Mouse (Mus musculus): Measurements from ENCODE around the gene Cabp4.

The Cabp4 gene

GRCm38 (mm10) chr19:4164721-4165120 lies 20.9 kb upstream of the Cabp4 start:
- no peak for DNase-seq (ENCODE audit: low spot score)

DNA sequence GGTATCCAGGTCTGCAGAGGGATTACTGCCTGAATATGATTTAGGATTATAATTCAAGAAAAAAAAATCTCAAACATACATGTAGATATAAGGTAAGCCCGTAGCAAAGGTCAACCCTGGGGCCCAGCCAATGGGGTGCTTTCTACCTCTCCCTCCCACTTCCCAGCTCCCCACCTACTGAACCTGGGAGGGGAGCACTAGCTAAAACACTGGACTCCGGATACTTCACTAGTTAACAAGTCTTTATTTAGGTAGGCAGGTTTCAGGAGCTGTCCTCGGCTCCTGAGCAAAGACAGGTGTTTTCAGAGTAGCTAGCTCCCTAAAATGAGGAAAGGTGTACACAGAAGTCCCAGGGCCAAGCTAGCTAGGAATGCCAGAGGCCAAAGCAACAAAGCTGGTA lies 20.3 kb upstream of the Cabp4 start:
- no peak for DNase-seq (ENCODE audit: low spot score)

- no peak for DNase-seq (ENCODE audit: low spot score)
Observed at GRCm38 (mm10) chr19:4163543-4163887, 19.7 kb upstream of the Cabp4 start.

GRCm38 (mm10) chr19:4162646-4163542 lies 19.1 kb upstream of the Cabp4 start, which contains the start of gene Rps6kb2:
Gene Rps6kb2 (minus strand): TSS chr19:4163354.
- DNase-seq (ENCODE audit: low spot score), result peak; percentile 98

DNA sequence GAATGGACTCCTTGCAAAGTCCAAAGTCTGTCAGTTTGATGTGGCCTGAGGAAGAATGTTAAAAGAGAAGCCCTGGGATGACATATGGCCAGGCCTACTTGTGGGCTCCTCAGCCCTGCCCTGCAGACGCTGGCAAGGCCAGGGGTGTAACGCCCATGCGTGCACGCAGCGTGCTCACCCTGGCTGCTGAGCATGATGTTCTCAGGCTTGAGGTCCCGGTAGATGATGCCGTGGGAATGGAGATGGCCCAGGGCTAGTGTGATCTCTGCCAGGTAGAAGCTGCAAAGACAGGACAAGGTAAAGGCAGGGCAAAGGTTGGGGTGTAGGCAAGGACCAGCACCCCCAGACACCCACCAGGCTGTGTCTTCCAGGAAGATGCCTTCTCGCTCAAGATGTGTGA lies 15.2 kb upstream of the Cabp4 start:
- DNase-seq (ENCODE audit: low spot score), result no peak

DNA sequence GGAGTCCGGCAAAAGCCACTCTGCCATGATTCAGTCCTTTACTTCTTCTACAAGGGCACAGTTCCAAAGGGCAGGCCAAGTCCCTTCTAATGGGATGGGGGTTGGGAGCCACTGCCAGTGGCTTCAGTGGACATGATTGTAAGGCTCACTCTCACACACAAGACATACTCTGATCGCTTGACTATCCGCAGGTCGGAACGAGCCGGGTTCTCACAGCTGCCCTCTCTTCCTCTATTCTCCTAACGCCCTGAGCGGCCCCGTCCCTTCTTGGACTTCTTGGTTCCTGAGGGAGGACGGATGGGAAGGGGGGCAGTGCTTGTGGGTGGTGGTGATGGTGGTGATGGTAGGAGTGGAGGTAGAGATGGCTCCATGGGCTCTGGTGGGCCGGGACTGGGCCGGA lies 12.9 kb upstream of the Cabp4 start:
- DNase-seq (ENCODE audit: low spot score), result no peak

- no peak for DNase-seq (ENCODE audit: low spot score)
Observed at GRCm38 (mm10) chr19:4156073-4156579, 12.3 kb upstream of the Cabp4 start.

DNA sequence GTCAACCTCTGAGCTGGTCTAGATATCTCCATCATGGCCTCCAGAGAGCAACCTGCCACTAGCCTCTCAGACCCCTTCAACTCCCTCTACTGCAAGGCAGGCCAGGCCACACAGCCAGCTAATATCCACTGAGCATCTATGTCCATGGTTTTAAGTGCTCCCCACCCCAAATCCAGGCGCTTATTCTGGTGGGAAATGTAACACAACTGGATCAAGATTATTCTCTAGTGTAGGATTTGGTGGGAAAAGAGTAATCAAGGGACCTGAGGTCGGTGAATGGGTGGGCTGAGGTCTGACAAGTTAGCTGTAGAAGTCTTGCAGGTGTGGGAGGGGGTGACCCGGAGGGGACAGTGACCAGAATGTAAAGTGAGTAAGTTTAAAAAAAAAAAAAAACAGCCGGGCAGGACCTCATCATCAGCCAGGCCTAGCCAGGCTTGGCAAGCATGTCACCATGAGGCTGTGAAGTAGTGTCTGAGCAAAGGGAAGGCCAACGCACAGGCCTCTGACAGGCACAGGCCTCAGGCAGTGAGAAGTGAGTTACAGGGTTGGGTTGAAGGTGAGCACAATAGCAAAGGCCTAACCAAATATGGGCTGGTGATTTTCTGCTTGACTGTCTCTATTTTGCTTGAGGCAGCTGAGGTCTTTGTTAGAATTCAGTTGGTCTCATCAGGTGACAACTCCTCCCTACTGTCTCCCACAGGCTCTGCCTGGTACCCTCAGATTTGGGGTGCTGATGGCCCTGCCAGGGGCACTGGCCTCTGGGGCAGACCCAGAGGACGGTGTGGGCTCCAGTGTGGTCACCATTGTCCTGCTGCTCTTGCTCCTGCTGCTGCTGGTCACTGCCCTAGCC lies 11.6 kb upstream of the Cabp4 start:
- no peak for DNase-seq (ENCODE audit: low spot score)

- DNase-seq (ENCODE audit: low spot score), result no peak
Observed at GRCm38 (mm10) chr19:4154437-4155222, 10.8 kb upstream of the Cabp4 start.

GRCm38 (mm10) chr19:4153232-4153654 lies 9.4 kb upstream of the Cabp4 start, which contains the start of gene Ptprcap:
Gene Ptprcap (plus strand): TSS chr19:4153604.
- no peak for DNase-seq (ENCODE audit: low spot score)

DNA sequence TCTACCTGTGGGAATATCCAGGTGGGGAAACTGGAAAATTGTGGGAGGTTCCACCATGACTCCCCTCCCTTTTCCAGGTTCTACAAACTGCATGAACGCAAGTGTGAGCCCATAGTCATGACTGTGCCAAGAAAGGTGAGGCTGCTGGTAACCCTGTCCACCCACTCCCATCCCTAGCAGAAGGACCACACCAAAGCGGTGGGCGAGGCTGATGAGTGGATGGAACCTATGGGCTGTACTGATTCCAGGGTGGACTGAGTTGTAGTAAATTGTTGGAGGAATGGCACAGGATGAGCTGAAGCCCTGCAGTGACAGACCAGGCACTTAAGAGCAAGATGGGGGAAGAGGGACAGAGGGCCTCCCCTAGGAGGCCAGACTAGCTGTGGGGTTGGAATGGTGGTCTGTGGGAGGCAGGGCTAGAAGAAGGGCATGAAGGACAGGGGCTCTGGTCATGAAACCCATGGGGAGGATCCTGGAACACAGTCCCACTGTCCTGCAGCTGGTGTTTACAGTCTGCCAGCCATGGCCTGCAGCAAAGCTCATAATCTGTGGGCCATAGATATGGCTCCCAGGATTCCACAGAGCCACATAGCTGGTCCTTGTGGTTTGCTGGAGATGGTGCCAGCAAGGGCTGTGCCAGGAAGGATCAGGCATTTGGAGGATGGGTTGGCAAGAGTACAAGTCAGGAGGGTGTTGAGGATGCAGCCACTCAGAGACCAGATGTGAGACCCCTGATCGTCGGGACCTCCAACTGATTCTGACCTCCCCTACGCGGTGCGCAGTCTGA lies 8.8 kb upstream of the Cabp4 start:
- no peak for DNase-seq (ENCODE audit: low spot score)

DNA sequence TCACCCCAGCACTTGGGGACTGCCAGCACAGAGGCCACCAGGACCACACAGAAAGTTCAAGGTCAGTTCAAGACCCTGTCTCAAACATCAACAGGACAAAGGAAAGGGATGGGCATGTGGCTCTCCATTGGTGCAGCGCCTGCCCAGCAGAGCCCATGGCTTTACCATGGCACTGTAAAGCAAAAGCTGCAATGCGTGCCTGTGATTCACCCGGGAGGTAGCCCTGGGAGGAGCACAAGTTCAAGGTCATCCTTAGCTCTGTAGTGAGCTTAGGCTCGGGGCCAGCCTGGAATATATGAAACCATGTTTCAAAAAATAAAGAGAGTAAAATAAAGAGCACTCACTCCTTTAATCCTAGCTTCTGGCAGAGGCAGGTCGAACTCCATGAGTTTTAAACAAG lies 8.1 kb upstream of the Cabp4 start:
- no peak for DNase-seq (ENCODE audit: low spot score)

DNA sequence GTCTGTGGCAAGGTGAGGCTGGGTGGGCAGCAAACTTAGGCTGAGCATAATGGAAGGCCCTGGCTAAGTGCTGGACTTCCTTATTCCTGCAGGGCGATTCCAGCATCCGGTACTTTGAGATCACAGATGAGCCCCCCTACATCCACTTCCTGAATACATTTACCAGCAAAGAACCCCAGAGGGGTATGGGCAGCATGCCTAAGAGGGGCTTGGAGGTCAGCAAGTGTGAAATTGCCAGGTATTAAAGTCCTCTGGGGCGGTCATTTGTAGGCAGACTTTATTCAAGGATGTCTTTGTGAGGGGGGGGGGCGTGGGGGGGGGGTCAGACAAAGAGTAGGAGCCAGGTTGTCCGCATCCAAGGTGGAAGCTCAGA lies 7.6 kb upstream of the Cabp4 start:
- DNase-seq (ENCODE audit: low spot score), result no peak

DNA sequence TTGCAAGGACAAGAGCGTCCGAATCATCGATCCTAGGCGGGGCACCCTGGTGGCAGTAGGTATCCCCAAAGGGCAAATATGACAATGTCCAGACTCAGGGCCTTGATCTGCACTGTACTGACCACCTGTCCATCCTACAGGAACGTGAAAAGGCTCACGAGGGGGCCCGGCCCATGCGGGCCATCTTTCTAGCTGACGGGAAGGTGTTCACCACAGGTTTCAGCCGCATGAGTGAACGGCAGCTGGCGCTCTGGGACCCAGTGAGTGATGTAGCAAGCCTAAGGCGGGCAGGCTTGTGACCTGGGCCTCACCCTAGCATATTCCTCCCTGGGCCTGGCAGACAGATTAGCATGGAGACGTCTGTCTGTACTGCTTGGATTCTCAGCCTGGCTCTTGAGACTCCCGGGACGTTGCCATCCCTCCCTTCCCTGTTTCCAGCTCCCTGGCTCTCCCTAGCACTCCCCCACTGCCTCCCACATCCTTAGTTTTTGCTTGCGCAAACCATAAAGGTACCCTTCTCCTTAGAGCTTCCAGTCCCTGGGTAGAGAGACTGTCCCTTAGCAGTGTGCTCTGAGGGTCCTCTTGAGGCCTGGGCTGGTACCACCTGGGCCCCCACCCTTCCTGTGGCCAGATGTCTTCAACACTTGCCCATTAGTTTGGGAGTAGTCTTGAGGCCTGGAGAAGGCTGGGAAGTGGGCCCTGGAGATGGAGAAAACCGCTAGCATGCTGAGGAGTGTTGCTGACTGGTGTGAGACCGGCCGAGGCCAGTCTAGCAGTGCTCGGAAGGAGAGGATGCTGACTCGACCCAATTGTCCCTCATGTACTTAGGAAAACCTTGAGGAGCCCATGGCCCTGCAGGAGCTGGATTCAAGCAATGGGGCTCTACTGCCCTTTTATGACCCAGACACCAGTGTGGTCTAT lies 7.0 kb upstream of the Cabp4 start:
- no peak for DNase-seq (ENCODE audit: low spot score)

- DNase-seq (ENCODE audit: low spot score), result no peak
Observed at GRCm38 (mm10) chr19:4149764-4150461, 6.1 kb upstream of the Cabp4 start.

GRCm38 (mm10) chr19:4149283-4149682 lies 5.5 kb upstream of the Cabp4 start:
- DNase-seq (ENCODE audit: low spot score), result no peak

DNA sequence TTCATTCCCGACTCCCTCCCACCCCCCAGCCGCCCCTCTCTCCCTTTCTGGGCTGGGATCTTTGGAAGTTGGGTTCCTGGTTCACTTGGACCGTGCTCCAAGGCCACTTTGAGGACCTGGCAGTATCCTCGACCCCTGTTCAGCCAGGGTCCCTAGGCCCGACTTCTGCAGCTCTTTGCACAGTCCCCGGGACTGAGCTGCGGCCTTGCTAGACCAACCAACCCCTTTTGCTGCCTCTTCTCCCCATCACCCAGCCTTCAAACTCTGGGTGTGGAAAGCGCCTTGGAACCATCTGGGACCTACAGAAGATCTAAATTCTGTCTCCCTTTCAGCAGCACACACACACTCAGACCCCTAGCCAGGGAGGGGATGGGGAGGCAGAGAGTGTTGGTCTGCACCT lies 5.0 kb upstream of the Cabp4 start:
- no peak for DNase-seq (ENCODE audit: low spot score)

- DNase-seq (ENCODE audit: low spot score), result peak; percentile 98
Observed at GRCm38 (mm10) chr19:4148491-4148806, 4.6 kb upstream of the Cabp4 start, which contains the start of gene Coro1b. Gene Coro1b (plus strand): TSS chr19:4148619.

- DNase-seq (ENCODE audit: low spot score), result no peak
Observed at GRCm38 (mm10) chr19:4147782-4148490, 4.1 kb upstream of the Cabp4 start.

Measured in lung, postnatal 25 days (tissue).